Mouse (Mus musculus): Measurements from ENCODE around the gene Tenm2. TPM values are rescaled to one million over a fixed set of nuclear protein-coding genes. Genes with fewer than 3 reads are reported as not detected.

The Tenm2 gene
- total and polyA plus RNA-seq, 3 experiments: not detected

GRCm38 (mm10) chr11:37143478-37143877 is 92.3 kb downstream of the Tenm2 start:
- H3K27me3 ChIP-seq (ENCODE audit: control insufficient read depth in 1 of 2, insufficient read depth in 2 of 2, low read length in 2 of 2): no peaks in the 10 kb centered on the region
- H3K4me3 ChIP-seq (ENCODE audit: control insufficient read depth in 1 of 2, insufficient read depth in 1 of 2, low read depth in 2 of 2, low read length in 2 of 2): no peak overlapping the region
- H3K36me3 ChIP-seq (ENCODE audit: control insufficient read depth in 1 of 2, insufficient read depth in 2 of 2, low read length in 2 of 2): no peaks in the 10 kb centered on the region
- H3K4me1 ChIP-seq (ENCODE audit: control insufficient read depth in 1 of 2, insufficient read depth in 2 of 2, low read length in 2 of 2): no peaks in the 10 kb centered on the region
- no peak for DNase-seq (ENCODE audit: low read depth, low spot score)
- H3K9me3 ChIP-seq (replicated peaks; ENCODE audit: insufficient read depth, low read length): no peaks in the 10 kb centered on the region
- no peak overlapping the region for H3K9ac ChIP-seq (ENCODE audit: control insufficient read depth, low read depth, low read length, poor library complexity, severe bottlenecking)
- no peak overlapping the region for H3K27ac ChIP-seq (ENCODE audit: control insufficient read depth, low read depth, low read length)
- TF ChIP-seq ELF1 (IDR thresholded peaks at IDR 0.05; ENCODE audit: low read depth, low read length): no peak
- no peak for TF ChIP-seq SMC3 (IDR thresholded peaks at IDR 0.05; ENCODE audit: low read depth, low read length)
- TF ChIP-seq JUND (IDR thresholded peaks at IDR 0.05; ENCODE audit: low read depth, low read length): no peak
- no peak for TF ChIP-seq USF1 (IDR thresholded peaks at IDR 0.05; ENCODE audit: low read depth, low read length)
- no peak for TF ChIP-seq MYC (IDR thresholded peaks at IDR 0.05; ENCODE audit: low read depth, low read length)
- no peak for TF ChIP-seq ZMIZ1 (IDR thresholded peaks at IDR 0.05; ENCODE audit: low read depth, low read length)
- no peak for TF ChIP-seq CHD2 (IDR thresholded peaks at IDR 0.05; ENCODE audit: low read length)
- TF ChIP-seq GATA1 (IDR thresholded peaks at IDR 0.05; ENCODE audit: low read depth, low read length): no peak
- no peak for TF ChIP-seq MEF2A (IDR thresholded peaks at IDR 0.05; ENCODE audit: extremely low read depth, insufficient replicate concordance, low read depth, low read length, poor library complexity, severe bottlenecking)
- TF ChIP-seq ZNF384 (IDR thresholded peaks at IDR 0.05; ENCODE audit: low read depth, low read length): no peak
- no peak for TF ChIP-seq TCF12 (IDR thresholded peaks at IDR 0.05; ENCODE audit: low read depth, low read length)
- no peak for TF ChIP-seq MAZ (IDR thresholded peaks at IDR 0.05; ENCODE audit: low read depth, low read length)
- TF ChIP-seq POLR2AphosphoS5 (IDR thresholded peaks at IDR 0.05; ENCODE audit: borderline replicate concordance, low read depth, low read length): no peak
- TF ChIP-seq CHD1 (IDR thresholded peaks at IDR 0.05; ENCODE audit: low read depth, low read length): no peak
- TF ChIP-seq SIN3A (IDR thresholded peaks at IDR 0.05; ENCODE audit: low read length): no peak
- no peak for TF ChIP-seq MAFK (IDR thresholded peaks at IDR 0.05; ENCODE audit: borderline replicate concordance, low read depth, low read length)
- TF ChIP-seq POLR2AphosphoS2 (IDR thresholded peaks at IDR 0.05; ENCODE audit: low read length): no peak
- TF ChIP-seq MXI1 (IDR thresholded peaks at IDR 0.05; ENCODE audit: low read depth, low read length): no peak
- H3K79me2 ChIP-seq (ENCODE audit: control insufficient read depth, insufficient read depth, low read length, poor library complexity): no peaks in the 10 kb centered on the region

GRCm38 (mm10) chr11:37128893-37129292 is 106.9 kb downstream of the Tenm2 start:
- no peaks in the 10 kb centered on the region for H3K9me3 ChIP-seq (replicated peaks; ENCODE audit: insufficient read depth, low read length)
- no peaks in the 10 kb centered on the region for H3K27me3 ChIP-seq (ENCODE audit: control insufficient read depth in 1 of 2, insufficient read depth in 2 of 2, low read length in 2 of 2)
- no peaks in the 10 kb centered on the region for H3K79me2 ChIP-seq (ENCODE audit: control insufficient read depth, insufficient read depth, low read length, poor library complexity)
- H3K36me3 ChIP-seq (ENCODE audit: control insufficient read depth in 1 of 2, insufficient read depth in 2 of 2, low read length in 2 of 2): no peaks in the 10 kb centered on the region
- no peaks in the 10 kb centered on the region for H3K4me1 ChIP-seq (ENCODE audit: control insufficient read depth in 1 of 2, insufficient read depth in 2 of 2, low read length in 2 of 2)
- no peak overlapping the region for H3K27ac ChIP-seq (ENCODE audit: control insufficient read depth, low read depth, low read length)
- no peak overlapping the region for H3K9ac ChIP-seq (ENCODE audit: control insufficient read depth, low read depth, low read length, poor library complexity, severe bottlenecking)
- TF ChIP-seq TBP (IDR thresholded peaks at IDR 0.05; ENCODE audit: low read depth, low read length) (no peak), POLR2AphosphoS5 (IDR thresholded peaks at IDR 0.05; ENCODE audit: borderline replicate concordance, low read depth, low read length) (no peak), MXI1 (IDR thresholded peaks at IDR 0.05; ENCODE audit: low read depth, low read length) (no peak), POLR2AphosphoS2 (IDR thresholded peaks at IDR 0.05; ENCODE audit: low read length) (no peak), MAZ (IDR thresholded peaks at IDR 0.05; ENCODE audit: low read depth, low read length) (no peak), MYB (IDR thresholded peaks at IDR 0.05; ENCODE audit: low read depth, low read length) (no peak), CHD2 (IDR thresholded peaks at IDR 0.05; ENCODE audit: low read length) (no peak), E2F4 (IDR thresholded peaks at IDR 0.05; ENCODE audit: borderline replicate concordance, low read depth, low read length) (no peak), BHLHE40 (IDR thresholded peaks at IDR 0.05; ENCODE audit: borderline replicate concordance, low read depth, low read length) (no peak), USF1 (IDR thresholded peaks at IDR 0.05; ENCODE audit: low read depth, low read length) (no peak), ETS1 (IDR thresholded peaks at IDR 0.05; ENCODE audit: low read depth, low read length) (no peak), MYC (IDR thresholded peaks at IDR 0.05; ENCODE audit: low read depth, low read length) (no peak)
- DNase-seq (ENCODE audit: low read depth, low spot score): no peak
- no peak overlapping the region for H3K4me3 ChIP-seq (ENCODE audit: control insufficient read depth in 1 of 2, insufficient read depth in 1 of 2, low read depth in 2 of 2, low read length in 2 of 2)

Measured in MEL (cell line).